Mouse (Mus musculus) lung, postnatal 0 days (tissue): ENCODE data around the gene Grin2c. TPM values are rescaled to one million over a fixed set of nuclear protein-coding genes. Genes with fewer than 3 reads are reported as not detected.

Source experiments
- ATAC-seq: fragments of 200-750 bp; cut with Nextera tagmentation; 2 replicates; pipeline ENCODE4 v1.8.0; 2017; ENCODE audit warnings: moderate library complexity
- DNase-seq: peaks from one replicate; pipeline ENCODE4 v3.0.0-alpha.2; 2016; ENCODE audit warnings: low spot score
- H3K27ac ChIP-seq: fragments of 300-500 bp; sonication (generic); 2 replicates; pipeline ENCODE4 v1.5.1; 2014; ENCODE audit warnings: antibody characterized with exemption, mild to moderate bottlenecking, low read length, mixed read lengths
- H3K27me3 ChIP-seq: fragments of 300-500 bp; sonication (generic); replicated peaks from 2 replicates; pipeline ENCODE4 v1.6.1; 2014; ENCODE audit warnings: low read length, mixed read lengths; ENCODE audit not compliant: insufficient read depth
- H3K36me3 ChIP-seq: fragments of 300-500 bp; sonication (generic); 2 replicates; pipeline ENCODE4 v1.6.1; 2014; ENCODE audit warnings: low read length, mixed read lengths; ENCODE audit not compliant: insufficient read depth
- H3K4me1 ChIP-seq: fragments of 300-500 bp; sonication (generic); 2 replicates; pipeline ENCODE4 v1.6.1; 2014; ENCODE audit warnings: antibody characterized with exemption, low read depth, low read length, mixed read lengths; ENCODE audit not compliant: insufficient read depth
- H3K4me2 ChIP-seq: fragments of 300-500 bp; sonication (generic); replicated peaks from 2 replicates; pipeline ENCODE4 v1.6.1; 2014; ENCODE audit warnings: low read depth, mild to moderate bottlenecking, low read length, moderate library complexity, mixed read lengths
- H3K4me3 ChIP-seq: fragments of 300-500 bp; sonication (generic); 2 replicates; pipeline ENCODE4 v1.5.1; 2014; ENCODE audit warnings: low read depth, low read length
- H3K9ac ChIP-seq: fragments of 300-500 bp; sonication (generic); replicated peaks from 2 replicates; pipeline ENCODE4 v1.6.1; 2014; ENCODE audit warnings: low read depth, mild to moderate bottlenecking
- H3K9me3 ChIP-seq: fragments of 300-500 bp; sonication (generic); 2 replicates; pipeline ENCODE4 v1.6.1; 2016; ENCODE audit warnings: low read length, mixed read lengths
- CTCF ChIP-seq: IDR thresholded peaks from 2 replicates; pipeline ENCODE4 v1.5.1; 2016; ENCODE audit warnings: antibody characterized with exemption, mild to moderate bottlenecking
- EP300 ChIP-seq: IDR thresholded peaks from 2 replicates; pipeline ENCODE4 v1.6.1; 2016; ENCODE audit warnings: antibody characterized with exemption, mild to moderate bottlenecking, control low read depth
- WGBS: fragments of 180-500 bp; shearing (Covaris S2); extraction: QIAGEN DNeasy Blood & Tissue Kit; methylation state at CpG from one replicate; pipeline ENCODE4 v1.1.7; 2014; 5-methylcytosine and 5-hydroxymethylcytosine counted together
- polyA plus RNA-seq: library from polyadenylated mRNA; unstranded; fragments of >200 nt; fragmentation: Nextera tagmentation; extraction: Ambion mirVana; gene quantifications from 2 replicates; pipeline ENCODE4 v1.2.1, GENCODE M21; 2015

Gene Grin2c
- polyA plus RNA-seq, 1 experiment from 2014 or later, result 0.11 TPM

GRCm38 (mm10) chr11:115300745-115301144 is 33.7 kb upstream of the Grin2c start:
- no peak for TF ChIP-seq EP300
- no peak for TF ChIP-seq CTCF
- Histone ChIP-seq H3K4me1 (peaks cover 7% of the 10 kb centered on the region; the same call in 1 of the 2 replicates), H3K36me3 (no peaks in the 10 kb centered on the region), H3K9me3 (no peaks in the 10 kb centered on the region), H3K27me3 (0 out of 2 replicates have a peak, but pooled peaks cover 5% of the 10 kb centered on the region), H3K4me2 (no peak overlapping the region), H3K4me3 (no peak overlapping the region), H3K9ac (no peak overlapping the region), H3K27ac (no peak overlapping the region)
- ATAC-seq, result no peak
- 72% methylated on average over 4 of the region's 4 CpGs for WGBS
- DNase-seq, result no peak

GRCm38 (mm10) chr11:115298160-115298559 is 31.1 kb upstream of the Grin2c start:
- no peak overlapping the region for H3K27ac ChIP-seq
- H3K9me3 ChIP-seq, result no peaks in the 10 kb centered on the region
- no peak overlapping the region for H3K4me3 ChIP-seq
- no peak overlapping the region for H3K9ac ChIP-seq
- DNase-seq, result no peak
- ATAC-seq, result no peak
- 0 out of 2 replicates have a peak, but pooled peaks cover 5% of the 10 kb centered on the region for H3K27me3 ChIP-seq
- TF ChIP-seq EP300 (no peak), CTCF (no peak)
- H3K4me1 ChIP-seq, result peaks cover 7% of the 10 kb centered on the region; the same call in 1 of the 2 replicates
- no peaks in the 10 kb centered on the region for H3K36me3 ChIP-seq
- no peak overlapping the region for H3K4me2 ChIP-seq
- 65% methylated on average over 8 of the region's 8 CpGs for WGBS

- H3K4me3 ChIP-seq, result peak within 1 kb of the TSS; percentile 37
- H3K9ac ChIP-seq, result no peak within 1 kb of the TSS
- peak; percentile 53 for DNase-seq
- ATAC-seq, result peak; percentile 59
- peak within 1 kb of the TSS; percentile 66 for H3K4me2 ChIP-seq
- 0 out of 2 replicates have a peak, but pooled peaks cover 5% of the 10 kb centered on the region for H3K27me3 ChIP-seq
- H3K27ac ChIP-seq, result no peak within 1 kb of the TSS
- TF ChIP-seq CTCF, result peak; percentile 69
- TF ChIP-seq EP300, result no peak
- H3K4me1 ChIP-seq, result peaks cover 7% of the 10 kb centered on the region; the same call in 1 of the 2 replicates
- H3K36me3 ChIP-seq, result no peaks in the 10 kb centered on the region
- under 1% methylated on average over 43 of the region's 44 CpGs for WGBS
- H3K9me3 ChIP-seq, result no peaks in the 10 kb centered on the region
Measured at GRCm38 (mm10) chr11:115297214-115297826, 30.3 kb upstream of the Grin2c start, which contains the start of gene Fads6. Gene Fads6, minus strand, starts transcription at chr11:115297663.

- ATAC-seq (no peak), DNase-seq (no peak)
- peaks cover 8% of the 10 kb centered on the region; the same call in 1 of the 2 replicates for H3K4me1 ChIP-seq
- WGBS, result 46% methylated on average over 21 of the region's 21 CpGs
- H3K27me3 ChIP-seq, result 0 out of 2 replicates have a peak, but pooled peaks cover 5% of the 10 kb centered on the region
- no peak overlapping the region for H3K9ac ChIP-seq
- peak overlapping the region; percentile 37 for H3K4me3 ChIP-seq
- no peaks in the 10 kb centered on the region for H3K9me3 ChIP-seq
- H3K4me2 ChIP-seq, result peak overlapping the region; percentile 66
- no peak for TF ChIP-seq EP300
- TF ChIP-seq CTCF, result no peak
- H3K27ac ChIP-seq, result no peak overlapping the region
- no peaks in the 10 kb centered on the region for H3K36me3 ChIP-seq
Measured at GRCm38 (mm10) chr11:115296471-115297210, 29.6 kb upstream of the Grin2c start.

GRCm38 (mm10) chr11:115295939-115296338 is 28.9 kb upstream of the Grin2c start:
- Histone ChIP-seq H3K9ac (no peak overlapping the region), H3K4me2 (no peak overlapping the region), H3K4me1 (peaks cover 10% of the 10 kb centered on the region; the same call in 1 of the 2 replicates), H3K36me3 (no peaks in the 10 kb centered on the region), H3K4me3 (no peak overlapping the region), H3K27me3 (0 out of 2 replicates have a peak, but pooled peaks cover 5% of the 10 kb centered on the region), H3K27ac (no peak overlapping the region), H3K9me3 (no peaks in the 10 kb centered on the region)
- ATAC-seq, result no peak
- TF ChIP-seq EP300, result no peak
- TF ChIP-seq CTCF, result no peak
- WGBS, result 86% methylated on average over 11 of the region's 11 CpGs
- no peak for DNase-seq
